Mouse (Mus musculus) kidney, adult 2 months (tissue): ENCODE measurements at regions not wholly inside any gene's neighbourhood (a gene's known extent, or its start where the extent isn't known, plus 50 kb on each side); places are given as distances from the start of the nearest gene placed in this dataset.

Experiments
- DNase-seq: peaks from one replicate; pipeline ENCODE4 v3.0.0; 2021
- H3K27ac ChIP-seq: fragments of 200-500 bp; 2 replicates; pipeline ENCODE4 v1.5.1; 2012; ENCODE audit warnings: low read depth, low read length, control low read depth, inconsistent platforms; ENCODE audit not compliant: insufficient read depth
- H3K27me3 ChIP-seq: fragments of 200-500 bp; replicated peaks from 2 replicates; pipeline ENCODE4 v1.6.1; 2012; ENCODE audit warnings: mild to moderate bottlenecking, moderate library complexity, low read length, inconsistent platforms; ENCODE audit not compliant: control insufficient read depth, insufficient read depth
- H3K36me3 ChIP-seq: fragments of 200-500 bp; 2 replicates; pipeline ENCODE4 v1.6.1; 2012; ENCODE audit warnings: mild to moderate bottlenecking, moderate library complexity, low read length, inconsistent platforms; ENCODE audit not compliant: control insufficient read depth, insufficient read depth
- H3K4me1 ChIP-seq: fragments of 200-500 bp; 2 replicates; pipeline ENCODE4 v1.6.1; 2011; ENCODE audit warnings: low read length; ENCODE audit not compliant: control insufficient read depth, insufficient read depth
- H3K4me3 ChIP-seq: fragments of 200-500 bp; 2 replicates; pipeline ENCODE4 v1.5.1; 2011; ENCODE audit warnings: mild to moderate bottlenecking, low read depth, low read length, control low read depth; ENCODE audit not compliant: insufficient read depth
- CTCF ChIP-seq: fragments of 200-500 bp; conservative IDR thresholded peaks from 2 replicates; pipeline ENCODE4 v1.5.1; 2011; ENCODE audit warnings: low read depth, mild to moderate bottlenecking, control low read depth, low read length, moderate library complexity, mixed read lengths; ENCODE audit not compliant: insufficient read depth, insufficient read length
- POLR2A ChIP-seq: fragments of 200-500 bp; IDR thresholded peaks from one replicate; pipeline ENCODE4 v1.6.1; 2011; ENCODE audit warnings: low read depth, low read length, control low read depth
- WGBS: fragments of 180-500 bp; shearing (Covaris S2); methylation state at CpG from one replicate; pipeline ENCODE4 v1.1.7; 2018; 5-methylcytosine and 5-hydroxymethylcytosine counted together

- WGBS: 12% methylated on average over 10 of the region's 10 CpGs
- H3K4me3 ChIP-seq: no peak overlapping the region
- TF ChIP-seq POLR2A (no peak), CTCF (no peak)
- peak; percentile 63 for DNase-seq
- no peaks in the 10 kb centered on the region for H3K27me3 ChIP-seq
- H3K36me3 ChIP-seq: no peaks in the 10 kb centered on the region
- H3K27ac ChIP-seq: no peak overlapping the region
- H3K4me1 ChIP-seq: no peaks in the 10 kb centered on the region
These were observed 257.9 kb upstream of the Zfp64 start for GRCm38 (mm10) chr2:169213314-169213713.

GRCm38 (mm10) chr2:169212676-169213257, 257.4 kb upstream of the Zfp64 start:
- no peak overlapping the region for H3K27ac ChIP-seq
- TF ChIP-seq CTCF (no peak), POLR2A (no peak)
- H3K36me3 ChIP-seq: no peaks in the 10 kb centered on the region
- H3K4me1 ChIP-seq: no peaks in the 10 kb centered on the region
- WGBS: 35% methylated on average over 3 of the region's 3 CpGs
- no peaks in the 10 kb centered on the region for H3K27me3 ChIP-seq
- DNase-seq: no peak
- H3K4me3 ChIP-seq: no peak overlapping the region

GRCm38 (mm10) chr2:169204254-169204752, 248.9 kb upstream of the Zfp64 start:
- DNase-seq: peak; percentile 74
- H3K4me1 ChIP-seq: no peaks in the 10 kb centered on the region
- WGBS: 20% methylated on average over 19 of the region's 19 CpGs
- no peak overlapping the region for H3K27ac ChIP-seq
- H3K36me3 ChIP-seq: no peaks in the 10 kb centered on the region
- no peaks in the 10 kb centered on the region for H3K27me3 ChIP-seq
- no peak overlapping the region for H3K4me3 ChIP-seq
- TF ChIP-seq POLR2A (no peak), CTCF (no peak)

- WGBS: 74% methylated on average over 7 of the region's 7 CpGs
- Histone ChIP-seq H3K27ac (no peak overlapping the region), H3K36me3 (no peaks in the 10 kb centered on the region), H3K27me3 (no peaks in the 10 kb centered on the region), H3K4me3 (no peak overlapping the region), H3K4me1 (no peaks in the 10 kb centered on the region)
- no peak for TF ChIP-seq POLR2A
- TF ChIP-seq CTCF: no peak
- no peak for DNase-seq
These were observed 236.6 kb upstream of the Zfp64 start for GRCm38 (mm10) chr2:169191974-169192373.

GRCm38 (mm10) chr2:169191465-169191864, 236.1 kb upstream of the Zfp64 start:
- no peaks in the 10 kb centered on the region for H3K27me3 ChIP-seq
- H3K4me1 ChIP-seq: no peaks in the 10 kb centered on the region
- no peak overlapping the region for H3K4me3 ChIP-seq
- no peak overlapping the region for H3K27ac ChIP-seq
- no peak for DNase-seq
- WGBS: 35% methylated on average over 10 of the region's 10 CpGs
- H3K36me3 ChIP-seq: no peaks in the 10 kb centered on the region
- TF ChIP-seq CTCF (no peak), POLR2A (no peak)

- Histone ChIP-seq H3K4me1 (no peaks in the 10 kb centered on the region), H3K4me3 (no peak overlapping the region), H3K36me3 (no peaks in the 10 kb centered on the region), H3K27me3 (no peaks in the 10 kb centered on the region), H3K27ac (no peak overlapping the region)
- no peak for TF ChIP-seq CTCF
- TF ChIP-seq POLR2A: no peak
- no peak for DNase-seq
- 93% methylated on average over 3 of the region's 3 CpGs for WGBS
These were observed 222.2 kb upstream of the Zfp64 start for GRCm38 (mm10) chr2:169177565-169177964.

GRCm38 (mm10) chr2:169168795-169169194, 213.4 kb upstream of the Zfp64 start:
- Histone ChIP-seq H3K4me1 (no peaks in the 10 kb centered on the region), H3K36me3 (no peaks in the 10 kb centered on the region), H3K27me3 (no peaks in the 10 kb centered on the region), H3K27ac (no peak overlapping the region), H3K4me3 (no peak overlapping the region)
- WGBS: 54% methylated on average over 5 of the region's 5 CpGs
- DNase-seq: no peak
- TF ChIP-seq CTCF: no peak
